Mouse (Mus musculus) c-Kit-negative CD71-positive TER-119-positive erythroid progenitor cells, embryonic 14.5 days (primary cell): ENCODE measurements around the gene Prkacb.
"Not testable (repeated sequence)": the region's sequence is repeated elsewhere in the genome, so short reads cannot be mapped to it uniquely, and the experiment has no call there.

Experiments
- DNase-seq: peaks from one replicate; pipeline ENCODE4 v3.0.0-alpha.2; 2013; ENCODE audit warnings: low read depth, low spot score

The Prkacb gene

GRCm38 (mm10) chr3:146778451-146778850, 34.3 kb downstream of the Prkacb start:
- DNase-seq: no peak

- no peak for DNase-seq
These were observed 36.1 kb downstream of the Prkacb start for GRCm38 (mm10) chr3:146776711-146777110.

DNA sequence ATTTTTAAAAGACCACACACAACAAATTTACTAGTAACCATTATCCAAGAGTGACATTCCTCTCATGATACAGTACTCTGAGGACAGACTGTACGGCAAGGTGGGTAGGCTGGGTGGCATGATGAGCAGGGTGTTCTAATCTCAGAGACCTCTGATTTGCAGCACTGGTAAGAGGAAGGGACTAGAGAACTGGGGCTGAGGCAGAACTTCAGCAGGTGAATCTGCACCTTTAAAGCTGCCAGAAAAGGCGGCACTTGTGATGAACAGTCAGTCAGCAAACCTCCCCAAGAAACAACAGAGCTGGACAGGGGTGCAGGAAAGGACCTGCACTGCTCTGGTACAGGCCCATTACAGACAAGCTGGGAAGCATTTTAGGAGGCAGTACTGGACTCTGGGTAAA, 41.9 kb downstream of the Prkacb start:
- DNase-seq: no peak

- DNase-seq: no peak
These were observed 42.7 kb downstream of the Prkacb start for GRCm38 (mm10) chr3:146769940-146770659.

DNA sequence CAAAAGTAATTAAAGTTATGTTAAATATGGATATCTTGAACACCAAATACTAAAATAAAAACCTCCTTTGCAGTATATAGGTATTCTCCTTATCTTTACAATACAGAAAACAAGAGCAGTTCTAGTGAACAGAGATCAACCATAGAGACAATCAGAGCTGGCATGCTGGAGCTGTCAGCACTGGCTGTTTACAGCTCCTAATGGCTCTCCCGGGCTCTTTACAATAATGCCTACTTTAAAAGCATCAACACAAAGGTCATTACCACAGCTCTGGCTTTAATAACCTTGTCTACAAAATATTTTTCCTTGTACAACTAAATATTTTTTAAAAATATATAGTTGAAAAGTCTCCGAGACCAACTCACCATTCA, 43.2 kb downstream of the Prkacb start:
- DNase-seq: no peak

GRCm38 (mm10) chr3:146768921-146769320, 43.9 kb downstream of the Prkacb start:
- no peak for DNase-seq

DNA sequence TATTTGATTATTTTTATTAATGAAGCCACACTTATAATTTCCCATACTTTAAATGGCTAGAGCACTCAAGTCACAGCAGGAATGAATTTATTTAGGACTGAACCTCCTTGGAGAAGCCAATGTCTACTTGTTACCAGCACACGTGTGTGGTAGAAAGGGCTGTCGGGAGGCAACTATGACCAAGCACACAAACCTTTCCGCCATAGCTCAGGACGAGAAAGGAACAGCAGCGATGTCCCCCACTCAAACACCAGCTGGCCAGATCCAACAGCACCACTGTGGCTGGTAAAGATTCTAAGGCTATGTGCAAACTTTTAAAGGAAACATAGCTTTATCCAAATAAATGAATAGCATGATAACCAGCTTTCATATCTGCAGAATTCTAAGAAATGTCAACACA, 44.4 kb downstream of the Prkacb start:
- no peak for DNase-seq

GRCm38 (mm10) chr3:146766701-146767181, 46.0 kb downstream of the Prkacb start:
- DNase-seq: no peak

DNA sequence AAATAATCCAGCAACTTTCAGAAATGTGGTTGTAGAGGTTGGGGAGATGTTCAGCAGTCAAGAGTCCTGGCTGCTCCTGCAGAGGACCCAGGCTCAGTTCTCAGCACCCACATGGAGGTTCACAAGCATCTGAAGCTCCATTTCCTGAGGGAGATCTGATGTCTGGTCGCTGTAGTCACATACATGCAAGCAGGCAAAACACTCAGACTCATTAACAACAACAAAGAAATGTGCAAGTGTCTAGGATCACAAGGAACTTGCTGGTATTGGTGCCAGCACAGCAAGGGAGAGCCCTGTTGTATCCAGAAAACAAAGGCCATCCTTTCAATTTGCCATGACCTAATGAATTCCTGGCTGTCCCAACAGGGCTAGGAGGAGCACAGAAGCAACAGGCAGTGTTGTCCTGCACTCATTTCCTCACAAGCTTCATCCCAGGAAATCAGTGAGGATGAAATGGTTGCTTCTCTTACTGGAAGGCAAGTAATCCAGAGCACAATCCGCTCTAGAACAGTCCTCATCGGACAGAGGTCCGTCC, 46.7 kb downstream of the Prkacb start:
- no peak for DNase-seq

GRCm38 (mm10) chr3:146764871-146765529, 47.8 kb downstream of the Prkacb start:
- no peak for DNase-seq

- peak; percentile 19 for DNase-seq
These were observed 49.7 kb downstream of the Prkacb start for GRCm38 (mm10) chr3:146763054-146763453.

DNA sequence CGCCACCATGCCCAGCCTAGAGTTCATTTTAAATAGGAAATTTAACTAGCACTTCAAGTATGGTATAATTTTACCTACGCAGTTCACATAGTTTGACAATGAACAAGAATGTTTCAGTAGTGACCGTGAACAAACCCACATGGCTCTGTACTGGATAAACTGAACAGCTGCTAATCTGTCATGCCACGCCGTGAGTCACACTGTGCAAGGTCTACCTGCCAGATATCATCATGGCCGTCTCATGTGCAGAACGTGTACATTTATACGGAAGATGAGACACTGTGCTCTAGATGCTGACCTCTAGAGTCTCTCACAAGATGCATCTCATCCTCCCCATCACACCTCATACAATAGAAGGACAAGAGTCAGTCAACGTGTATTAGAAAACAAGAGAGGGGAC, 51.5 kb downstream of the Prkacb start:
- DNase-seq: no peak

DNA sequence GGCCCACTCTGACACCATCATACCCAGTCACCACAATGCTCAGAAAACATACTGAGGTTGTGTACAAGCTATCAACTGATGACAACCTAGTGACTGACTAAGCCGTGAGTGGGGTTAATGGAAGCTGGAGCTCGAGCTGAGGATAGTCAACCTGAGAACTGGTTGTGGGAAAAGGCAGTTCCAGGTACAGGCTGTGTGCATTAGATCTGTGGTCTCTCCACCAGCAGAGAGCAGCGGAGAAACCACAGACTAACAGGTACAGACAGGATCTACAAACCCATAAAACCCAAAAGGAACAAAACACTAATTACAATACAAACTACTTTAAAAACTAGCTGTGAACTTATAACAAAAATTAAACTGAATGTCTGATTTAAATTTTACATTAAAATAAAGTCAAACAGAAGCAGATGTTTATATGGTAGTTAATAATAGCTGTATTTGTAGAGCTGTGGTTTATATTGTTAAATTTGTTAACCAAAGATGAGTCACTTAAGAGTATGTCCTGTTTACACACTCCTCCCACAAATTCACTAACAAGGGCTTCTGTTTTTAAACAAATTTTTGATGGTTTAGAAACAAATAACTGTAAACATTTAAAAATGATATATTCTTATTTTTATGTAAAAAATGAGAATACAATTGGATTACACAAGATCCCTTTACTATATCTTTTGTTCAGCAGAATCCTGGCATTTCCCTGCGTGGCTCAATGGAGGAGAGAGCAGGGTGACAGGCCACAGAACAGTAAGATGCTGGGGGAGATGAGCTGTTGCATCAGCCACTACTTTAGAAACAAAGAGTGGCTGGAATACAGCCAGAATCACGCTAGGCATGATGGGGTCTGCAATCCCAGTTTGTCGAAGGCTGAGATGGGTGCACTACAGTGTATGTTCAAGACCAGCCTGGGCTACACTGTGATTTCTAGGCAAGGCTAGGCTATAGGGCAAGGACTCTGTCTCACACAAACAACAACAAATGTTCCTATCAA, 54.5 kb downstream of the Prkacb start:
- no peak for DNase-seq

- no peak for DNase-seq
These were observed 58.5 kb downstream of the Prkacb start for GRCm38 (mm10) chr3:146754270-146754669.

- DNase-seq: no peak
These were observed 71.1 kb downstream of the Prkacb start for GRCm38 (mm10) chr3:146741564-146742202.

DNA sequence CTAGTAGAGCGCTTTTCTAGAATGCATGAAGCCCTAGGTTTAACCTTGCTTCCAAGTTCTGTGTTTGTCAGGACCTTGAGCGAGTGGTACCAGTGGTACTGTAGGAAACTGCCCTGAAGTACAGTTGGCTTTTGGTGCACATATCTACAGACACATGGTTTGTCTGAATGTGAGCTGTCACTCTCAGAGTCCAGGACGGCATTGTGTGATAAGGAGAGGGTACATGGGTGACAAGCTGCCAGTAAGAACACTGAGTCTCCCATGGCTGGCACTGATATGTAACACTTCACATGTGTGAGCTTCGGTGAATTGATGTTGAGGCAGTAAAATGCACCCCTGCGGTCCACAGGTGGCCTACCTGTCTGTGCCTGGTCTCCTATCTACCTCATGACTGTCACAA, 71.6 kb downstream of the Prkacb start:
- DNase-seq: no peak

DNA sequence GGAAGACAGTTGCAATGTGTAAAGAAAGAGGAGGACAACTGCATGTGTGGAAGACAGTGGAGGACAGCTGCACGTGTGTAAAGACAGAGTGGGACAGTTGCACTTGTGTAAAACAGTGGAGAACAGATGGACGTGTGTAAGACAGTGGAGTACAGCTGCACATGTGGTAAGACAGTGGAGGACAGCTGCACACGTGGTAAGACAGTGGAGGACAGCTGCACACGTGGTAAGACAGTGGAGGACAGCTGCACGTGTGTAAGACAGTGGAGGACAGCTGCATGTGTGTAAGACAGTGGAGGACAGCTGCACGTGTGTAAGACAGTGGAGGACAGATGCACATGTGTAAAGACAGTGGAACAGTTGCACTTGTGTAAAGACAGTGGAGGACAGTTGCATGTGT, 76.6 kb downstream of the Prkacb start:
- DNase-seq: not testable (repeated sequence)

DNA sequence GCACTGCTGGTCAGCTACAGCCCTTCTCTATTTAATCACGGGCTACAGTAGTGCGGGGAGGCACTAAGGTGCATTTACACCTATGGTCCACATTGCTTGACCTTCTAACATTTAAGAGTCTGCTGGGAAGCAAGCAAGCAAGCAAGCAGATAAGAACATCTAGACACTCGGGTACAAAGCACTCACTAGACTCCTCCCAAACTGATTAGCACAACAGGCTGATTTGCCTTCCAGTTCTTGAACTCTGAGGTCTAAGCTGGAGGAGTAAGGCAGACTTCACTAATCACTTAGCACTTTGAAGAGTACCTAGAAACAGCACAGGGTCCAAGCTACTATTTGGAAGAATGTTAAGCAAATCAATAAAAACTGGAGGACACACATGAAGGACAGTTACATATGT, 77.1 kb downstream of the Prkacb start:
- DNase-seq: no peak

DNA sequence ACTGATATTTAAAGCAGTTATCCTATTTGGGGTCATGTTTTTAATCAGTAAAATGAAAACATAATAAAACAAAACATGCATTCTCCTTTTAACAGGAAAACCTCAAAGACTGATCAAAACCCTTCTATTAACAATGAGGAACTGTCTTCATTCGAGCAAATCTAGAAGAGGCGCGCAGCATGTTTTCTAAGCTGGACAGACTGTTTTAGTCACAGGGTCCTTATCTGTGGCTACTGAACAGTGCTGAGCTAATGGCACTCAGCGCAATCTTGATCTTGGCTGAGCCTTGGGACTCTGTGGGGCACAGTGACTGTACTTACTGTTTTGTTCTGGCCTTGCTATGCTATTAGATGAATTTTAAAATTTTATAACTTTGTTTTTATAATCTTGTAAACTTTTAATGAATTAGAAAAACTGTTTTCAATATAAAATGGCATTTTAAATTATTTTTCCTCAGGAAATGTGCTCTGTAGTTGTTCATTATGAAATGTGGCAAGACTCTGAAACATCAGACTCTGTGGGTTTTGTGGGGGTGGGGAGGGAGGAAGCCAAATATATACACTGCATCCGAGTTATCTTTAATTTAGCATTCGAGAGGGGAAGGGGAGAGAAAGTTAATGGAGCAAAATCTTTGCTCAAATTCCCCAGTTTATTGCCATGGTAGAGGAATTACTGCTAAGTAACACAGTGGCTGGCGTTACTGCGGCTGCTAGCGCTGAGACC, 77.7 kb downstream of the Prkacb start:
- no peak for DNase-seq

DNA sequence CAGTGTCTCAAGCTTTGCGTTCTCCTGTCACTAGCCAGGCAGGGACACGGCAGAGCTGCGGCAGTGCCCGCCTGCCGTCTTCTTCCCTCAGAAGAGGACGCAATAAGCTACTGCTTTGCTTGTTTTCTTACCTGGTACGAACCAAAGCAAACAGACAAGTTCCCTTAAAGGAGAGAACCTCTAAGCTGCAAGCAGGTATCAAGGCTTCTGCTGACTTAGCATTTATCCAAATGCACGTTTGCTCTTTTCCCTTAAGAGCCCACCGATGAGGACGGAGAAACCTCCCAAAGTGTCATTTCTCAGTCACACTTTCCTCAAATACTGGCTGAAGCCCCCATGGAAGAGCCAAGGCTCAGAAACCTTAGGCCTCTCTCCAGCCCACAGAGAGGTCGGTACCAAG, 81.3 kb downstream of the Prkacb start:
- no peak for DNase-seq

DNA sequence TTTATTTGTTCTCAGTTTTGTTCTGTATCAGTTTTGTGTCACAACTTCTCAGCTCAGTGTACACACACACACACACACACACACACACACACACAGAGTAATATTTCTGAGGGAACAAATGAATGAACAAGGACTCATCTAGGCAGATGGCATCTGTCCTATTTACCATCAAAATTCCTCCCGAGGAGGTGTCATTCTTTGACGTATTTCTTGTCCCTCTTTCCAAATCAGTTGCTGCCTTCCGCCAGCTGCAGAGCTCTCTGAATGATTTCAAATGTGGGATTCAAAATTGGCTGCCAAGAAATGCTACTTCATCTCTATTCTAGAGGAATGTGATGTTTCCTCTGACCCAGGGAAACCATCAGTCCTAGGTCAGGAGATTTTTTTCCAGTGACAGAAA, 89.8 kb downstream of the Prkacb start:
- DNase-seq: no peak
